Mouse (Mus musculus) spleen, adult 2 months (tissue): Measurements from ENCODE around the gene Smyd3. TPM values are rescaled to one million over a fixed set of nuclear protein-coding genes. Genes with fewer than 3 reads are reported as not detected.

Experiments used
- DNase-seq, 2 experiments: peaks; one replicate each; pipeline versions ENCODE4 v3.0.0 to v3.0.0-alpha.2; 2012 to 2021; ENCODE audit warnings: low spot score in 2 of 2, low read depth in 1 of 2
- H3K27ac ChIP-seq: fragments of 200-500 bp; 2 replicates; pipeline ENCODE4 v1.5.1; 2012; ENCODE audit warnings: low read length, inconsistent platforms; ENCODE audit not compliant: insufficient read depth
- H3K27me3 ChIP-seq: fragments of 200-500 bp; 2 replicates; pipeline ENCODE4 v1.6.1; 2012; ENCODE audit warnings: mild to moderate bottlenecking, moderate library complexity, low read length, inconsistent platforms; ENCODE audit not compliant: control insufficient read depth, insufficient read depth
- H3K36me3 ChIP-seq: fragments of 200-500 bp; 2 replicates; pipeline ENCODE4 v1.6.1; 2012; ENCODE audit warnings: mild to moderate bottlenecking, low read length, inconsistent platforms; ENCODE audit not compliant: control insufficient read depth, insufficient read depth
- H3K4me1 ChIP-seq: fragments of 200-500 bp; 2 replicates; pipeline ENCODE4 v1.6.1; 2011; ENCODE audit warnings: inconsistent platforms; ENCODE audit not compliant: control insufficient read depth, insufficient read depth, insufficient read length
- H3K4me3 ChIP-seq: fragments of 200-500 bp; 2 replicates; pipeline ENCODE4 v1.5.1; 2011; ENCODE audit warnings: mild to moderate bottlenecking, inconsistent platforms; ENCODE audit not compliant: insufficient read depth, insufficient read length; ENCODE audit errors: extremely low read depth
- CTCF ChIP-seq: fragments of 200-500 bp; IDR thresholded peaks from 2 replicates; pipeline ENCODE4 v1.5.1; 2011; ENCODE audit warnings: mild to moderate bottlenecking, inconsistent platforms; ENCODE audit not compliant: insufficient read depth, insufficient read length, insufficient replicate concordance; ENCODE audit errors: extremely low read depth
- POLR2A ChIP-seq: fragments of 200-500 bp; IDR thresholded peaks from 2 replicates; pipeline ENCODE4 v1.6.1; 2011; ENCODE audit warnings: low read depth, low read length, inconsistent platforms
- WGBS: fragments of 180-500 bp; shearing (Covaris S2); methylation state at CpG from one replicate; pipeline ENCODE4 v1.1.7; 2018; 5-methylcytosine and 5-hydroxymethylcytosine counted together
- polyA plus RNA-seq: library from polyadenylated mRNA; depleted of rRNA; stranded (reverse); fragments of >200 nt; gene quantifications from 2 replicates; pipeline ENCODE4 v1.2.3, GENCODE M21; 2012

Smyd3 gene
- polyA plus RNA-seq, 1 experiment: 3.6 TPM

- DNase-seq: no peak
- H3K27me3 ChIP-seq: no peaks in the 10 kb centered on the region
- TF ChIP-seq POLR2A: no peak
- TF ChIP-seq CTCF: no peak
- no peaks in the 10 kb centered on the region for H3K4me1 ChIP-seq
- 85% methylated on average over 5 of the region's 5 CpGs for WGBS
- H3K36me3 ChIP-seq: no peaks in the 10 kb centered on the region
- H3K27ac ChIP-seq: no peak overlapping the region
- H3K4me3 ChIP-seq: no peak overlapping the region
Measured at GRCm38 (mm10) chr1:178981641-178982040, 536.2 kb downstream of the Smyd3 start.

- no peak for DNase-seq
- no peak overlapping the region for H3K27ac ChIP-seq
- TF ChIP-seq CTCF: no peak
- no peak for TF ChIP-seq POLR2A
Measured at GRCm38 (mm10) chr1:178980185-178980584, 537.7 kb downstream of the Smyd3 start.

GRCm38 (mm10) chr1:178978617-178979245, 539.1 kb downstream of the Smyd3 start:
- no peak for DNase-seq
- Histone ChIP-seq H3K4me1 (no peaks in the 10 kb centered on the region), H3K4me3 (no peak overlapping the region), H3K27me3 (no peaks in the 10 kb centered on the region), H3K36me3 (no peaks in the 10 kb centered on the region), H3K27ac (no peak overlapping the region)
- 89% methylated on average over 8 of the region's 8 CpGs for WGBS
- TF ChIP-seq POLR2A (no peak), CTCF (no peak)

More at GRCm38 (mm10) chr1:178980185-178980584, 537.7 kb downstream of the Smyd3 start:
- Histone ChIP-seq H3K4me1 (no peaks in the 10 kb centered on the region), H3K27me3 (no peaks in the 10 kb centered on the region), H3K36me3 (no peaks in the 10 kb centered on the region), H3K4me3 (no peak overlapping the region)

DNA sequence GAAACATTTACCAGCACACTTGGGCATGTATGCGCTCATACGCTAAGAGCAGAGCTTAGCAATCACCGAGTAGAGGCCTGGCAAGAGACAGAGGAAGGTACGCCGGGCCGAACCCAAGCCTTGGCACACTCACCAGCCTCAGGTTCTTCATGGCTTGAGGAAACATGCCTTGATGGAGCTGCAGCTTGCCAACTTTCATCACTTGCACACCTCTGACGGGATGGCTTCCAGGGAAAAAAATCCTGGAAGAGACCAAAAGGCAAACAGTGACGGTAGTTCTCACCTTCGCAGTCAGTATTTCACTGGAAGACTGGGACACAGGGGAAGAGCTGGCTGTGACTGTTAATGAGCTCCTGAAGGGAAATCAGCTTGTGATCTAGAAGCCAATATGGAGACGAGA, 545.8 kb downstream of the Smyd3 start:
- no peak for TF ChIP-seq POLR2A
- TF ChIP-seq CTCF: no peak
- Histone ChIP-seq H3K27ac (no peak overlapping the region), H3K36me3 (no peaks in the 10 kb centered on the region), H3K4me1 (no peaks in the 10 kb centered on the region), H3K4me3 (no peak overlapping the region), H3K27me3 (no peaks in the 10 kb centered on the region)
- no peak for DNase-seq
- 94% methylated on average over 10 of the region's 10 CpGs for WGBS

- no peaks in the 10 kb centered on the region for H3K4me1 ChIP-seq
- H3K4me3 ChIP-seq: no peak overlapping the region
- no peak overlapping the region for H3K27ac ChIP-seq
- 86% methylated on average over 9 of the region's 9 CpGs for WGBS
- H3K36me3 ChIP-seq: no peaks in the 10 kb centered on the region
- no peaks in the 10 kb centered on the region for H3K27me3 ChIP-seq
- no peak for TF ChIP-seq POLR2A
- no peak for DNase-seq
Measured at GRCm38 (mm10) chr1:178961661-178962060, 556.2 kb downstream of the Smyd3 start.

DNA sequence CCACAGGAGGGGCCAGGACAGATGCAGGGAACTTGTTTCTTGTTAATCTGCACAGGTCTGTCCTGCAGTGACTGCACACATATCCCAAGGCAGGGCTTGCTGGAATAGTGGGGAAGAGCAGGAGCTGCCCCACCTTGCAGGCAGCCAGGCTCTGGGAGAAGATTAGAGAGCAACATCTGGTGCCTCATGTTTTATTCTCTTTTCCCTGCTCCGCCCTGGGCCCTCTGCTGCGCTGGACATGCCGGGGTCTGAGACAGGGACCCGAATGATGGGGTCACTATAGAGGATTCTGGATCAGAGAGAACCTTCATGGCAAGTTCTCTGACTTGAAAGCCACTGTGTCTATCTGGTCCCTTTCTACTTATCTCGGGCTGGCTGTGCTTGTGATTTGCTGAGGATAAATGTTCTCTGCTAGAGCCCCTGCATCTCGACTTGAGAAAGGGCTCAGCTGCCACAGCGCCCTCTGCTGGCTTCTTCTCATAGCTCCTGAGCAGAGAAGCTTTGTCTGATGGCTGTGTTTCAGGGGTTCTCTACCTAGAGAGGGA, 557.8 kb downstream of the Smyd3 start:
- no peaks in the 10 kb centered on the region for H3K36me3 ChIP-seq
- no peak overlapping the region for H3K4me3 ChIP-seq
- TF ChIP-seq POLR2A (no peak), CTCF (peak; percentile 44; the same call in 1 of the 2 replicates)
- no peak overlapping the region for H3K27ac ChIP-seq
- 56% methylated on average over 7 of the region's 7 CpGs for WGBS
- H3K27me3 ChIP-seq: no peaks in the 10 kb centered on the region
- DNase-seq: peak; percentile 1 to 9
- no peaks in the 10 kb centered on the region for H3K4me1 ChIP-seq

GRCm38 (mm10) chr1:178958641-178959040, 559.2 kb downstream of the Smyd3 start:
- no peak for DNase-seq
- no peak overlapping the region for H3K4me3 ChIP-seq
- no peaks in the 10 kb centered on the region for H3K36me3 ChIP-seq
- no peak overlapping the region for H3K27ac ChIP-seq
- no peaks in the 10 kb centered on the region for H3K4me1 ChIP-seq
- 87% methylated on average over 4 of the region's 4 CpGs for WGBS
- H3K27me3 ChIP-seq: no peaks in the 10 kb centered on the region
- no peak for TF ChIP-seq POLR2A
- no peak for TF ChIP-seq CTCF
